Mouse (Mus musculus): ENCODE measurements around the gene Utrn.
A peak's percentile ranks its signal among the peaks of the same experiment; 100 is the strongest.
"Not testable (repeated sequence)": the region's sequence is repeated elsewhere in the genome, so short reads cannot be mapped to it uniquely, and the experiment has no call there.

Utrn gene

DNA sequence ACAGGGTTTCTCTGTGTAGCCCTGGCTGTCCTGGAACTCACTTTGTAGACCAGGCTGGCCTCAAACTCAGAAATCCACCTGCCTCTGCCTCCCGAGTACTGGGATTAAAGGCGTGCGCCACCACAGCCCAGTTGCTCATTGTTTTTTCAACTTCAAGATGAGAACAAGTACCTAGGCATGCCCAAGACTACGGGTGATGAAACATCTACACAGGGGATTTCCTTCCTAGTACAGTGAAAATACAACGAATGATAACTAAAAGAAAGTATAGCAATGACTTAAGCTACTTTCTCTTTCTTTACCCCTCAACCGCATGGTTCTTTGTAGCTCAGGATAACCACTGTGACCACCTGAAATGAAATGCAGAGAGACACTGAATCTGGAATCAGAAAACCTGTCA lies 262.0 kb downstream of the Utrn start:
- DNase-seq (ENCODE audit: low spot score in 2 of 2) = not testable (repeated sequence)

DNA sequence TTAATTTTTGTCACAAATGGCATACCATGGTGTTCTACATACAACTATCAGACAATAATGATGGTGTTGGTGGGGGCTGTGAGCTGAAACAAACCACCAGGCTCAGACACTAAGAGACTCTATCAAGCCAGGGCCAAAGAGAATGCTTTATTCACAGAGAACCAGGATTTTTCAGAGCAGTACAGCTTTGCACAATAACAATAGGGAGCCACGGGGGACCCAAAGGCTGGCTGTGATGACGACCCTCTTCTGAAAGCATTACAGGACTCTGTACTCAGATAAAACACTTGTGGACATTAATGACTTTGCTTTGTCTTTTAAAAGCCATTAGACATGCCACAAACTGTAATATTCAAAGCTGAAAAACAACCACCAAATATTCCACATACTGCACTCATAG lies 273.8 kb downstream of the Utrn start:
- no peak for DNase-seq (ENCODE audit: low spot score in 2 of 2)

DNA sequence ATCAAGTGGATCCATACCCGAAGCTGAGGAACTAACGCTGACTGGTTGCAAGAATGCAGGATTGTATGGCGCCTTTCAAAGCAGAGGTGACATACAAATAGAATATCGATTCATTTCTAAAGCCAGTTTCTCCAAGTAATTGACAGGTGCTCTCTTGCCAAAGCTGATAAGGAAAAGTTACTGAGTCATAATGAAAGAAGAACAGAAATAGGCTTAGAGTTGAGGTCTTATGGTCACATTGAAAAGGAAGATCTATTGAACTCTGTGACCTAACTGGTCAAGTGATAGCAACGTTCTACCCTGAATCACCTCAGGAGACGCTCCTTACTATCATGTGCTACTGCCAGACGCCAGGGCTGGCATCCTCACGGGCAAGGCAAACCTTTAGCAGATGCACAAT lies 274.2 kb downstream of the Utrn start:
- no peak for DNase-seq (ENCODE audit: low spot score in 2 of 2)

DNA sequence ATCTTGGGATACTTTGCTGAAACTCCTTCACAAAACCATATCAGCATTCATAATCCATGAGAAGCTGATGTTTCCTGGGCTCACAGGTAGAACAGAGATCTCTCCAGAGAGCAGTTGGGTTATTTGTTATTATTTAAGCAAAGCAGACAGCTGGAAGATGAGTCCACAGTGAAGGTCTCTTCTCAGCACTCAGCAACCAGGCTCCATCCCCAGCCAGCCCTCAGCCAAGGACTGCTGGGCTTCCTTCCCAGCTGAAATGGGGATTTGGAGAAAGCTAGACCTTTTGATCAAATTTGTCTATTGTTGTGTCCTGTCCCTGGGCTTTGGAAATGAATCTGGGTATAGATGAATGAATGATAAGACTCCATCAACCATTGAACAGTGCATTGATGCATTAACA lies 276.1 kb downstream of the Utrn start:
- DNase-seq (ENCODE audit: low spot score in 2 of 2) = no peak

DNA sequence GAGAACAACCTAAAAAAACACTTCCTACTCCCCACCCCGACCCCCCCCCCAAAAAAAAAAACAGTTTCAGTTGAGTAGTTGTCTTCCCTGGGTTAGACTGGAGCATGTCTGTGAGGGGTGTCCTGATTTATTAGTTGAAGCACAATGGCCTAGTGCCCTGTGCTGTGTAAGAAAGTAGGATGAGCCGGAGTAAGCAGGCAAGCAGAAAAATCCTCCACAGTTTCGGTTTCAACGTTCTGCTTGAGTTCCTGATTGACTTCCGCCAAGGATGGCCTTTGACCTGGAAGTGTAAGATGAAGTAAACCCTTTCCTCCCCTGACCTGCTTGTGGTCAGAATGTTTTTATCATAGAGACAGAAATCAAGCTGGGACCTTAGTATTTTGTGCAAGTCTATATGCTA lies 277.2 kb downstream of the Utrn start:
- no peak for DNase-seq (ENCODE audit: low spot score in 2 of 2)

DNA sequence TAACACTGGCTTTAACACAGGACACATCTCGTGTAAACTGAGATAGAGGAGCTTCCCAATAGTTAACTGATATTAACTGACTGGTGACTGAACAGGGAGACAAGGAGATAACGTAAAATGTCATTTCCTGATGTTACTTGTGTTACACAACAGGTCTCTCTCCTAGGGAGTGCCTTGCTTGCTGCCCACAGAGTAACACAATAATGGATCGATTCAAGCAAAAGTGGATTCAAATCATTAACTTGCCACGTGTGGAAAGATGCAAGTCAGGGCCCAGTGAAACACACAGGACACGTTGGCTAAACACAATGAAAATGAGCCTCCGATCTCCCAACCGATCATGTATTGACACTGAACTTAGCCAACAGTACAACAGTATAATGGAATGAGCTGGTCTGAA lies 281.1 kb downstream of the Utrn start:
- DNase-seq (ENCODE audit: low spot score in 2 of 2) = no peak

DNA sequence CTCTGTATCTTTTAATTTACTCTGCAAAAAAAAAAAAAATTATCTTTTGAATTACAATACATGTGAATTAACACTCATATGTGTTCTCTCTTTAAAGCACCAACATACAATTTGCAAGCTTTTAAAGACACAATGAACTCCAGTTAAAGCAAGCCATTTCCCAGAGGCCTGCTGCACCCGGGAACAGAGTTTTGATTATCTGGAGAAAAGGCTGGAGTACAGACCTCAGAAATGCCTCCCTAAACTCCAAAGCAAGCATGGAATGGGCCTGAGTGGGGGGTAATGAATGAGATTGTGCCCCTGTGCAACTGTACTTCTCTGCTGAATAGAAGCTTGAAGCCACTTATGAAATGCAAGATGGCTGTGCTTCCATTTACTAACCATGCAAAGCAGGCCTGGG lies 281.8 kb downstream of the Utrn start:
- no peak for DNase-seq (ENCODE audit: low spot score in 2 of 2)

DNA sequence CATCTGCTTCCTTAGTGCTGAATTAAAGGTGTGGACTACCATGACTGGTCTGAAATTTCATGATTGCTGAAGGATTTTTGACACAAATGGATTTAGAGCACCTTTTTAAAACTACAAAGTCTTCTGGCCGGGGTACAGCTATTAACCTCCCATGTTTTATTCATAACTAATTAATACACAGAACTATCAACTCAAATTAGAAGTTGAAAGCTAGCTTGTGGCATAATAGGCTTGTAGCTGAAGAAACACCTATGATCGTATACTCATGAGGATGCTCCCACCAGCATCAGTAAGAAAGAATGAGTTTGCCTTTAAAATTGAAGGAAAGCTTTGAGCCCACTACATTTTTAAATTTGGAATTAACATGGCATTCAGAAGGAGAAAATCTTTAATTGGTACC lies 282.3 kb downstream of the Utrn start:
- no peak for DNase-seq (ENCODE audit: low spot score in 2 of 2)

DNA sequence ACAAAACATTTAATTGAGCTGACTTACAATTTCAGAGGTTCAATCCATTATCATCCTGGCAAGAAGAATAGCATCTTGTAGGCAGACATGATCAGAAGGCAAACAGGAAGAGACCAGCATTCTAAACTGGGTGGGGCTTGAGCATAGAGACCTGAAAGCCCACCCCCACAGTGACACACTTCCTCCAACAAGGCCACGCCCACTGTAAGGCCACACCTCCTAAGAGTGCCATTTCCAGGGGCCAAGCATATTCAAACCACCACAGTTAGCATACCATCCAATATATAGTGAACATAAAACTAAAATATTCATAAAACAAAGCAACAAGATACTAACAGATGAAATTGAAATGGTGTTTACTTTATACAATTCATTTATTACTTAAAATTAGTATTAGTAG lies 283.0 kb downstream of the Utrn start:
- DNase-seq (ENCODE audit: low spot score in 2 of 2) = no peak

DNA sequence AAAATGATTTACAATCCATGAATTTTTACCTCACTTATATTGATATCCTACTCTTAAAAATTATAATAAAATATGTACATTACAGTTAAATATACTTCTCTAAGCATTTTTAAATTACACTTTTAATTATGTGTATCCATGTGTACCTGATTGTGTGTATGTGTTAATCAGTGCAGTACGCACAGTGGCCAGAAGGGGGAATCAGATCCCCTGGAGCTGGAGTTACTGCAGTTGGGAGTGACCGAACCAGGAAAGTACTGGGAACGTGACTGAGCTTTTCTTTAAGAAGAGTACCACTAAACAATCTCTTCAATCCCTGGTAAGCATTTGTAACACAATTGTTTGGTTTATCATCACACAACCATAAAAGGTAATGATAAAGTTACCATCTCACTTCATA lies 285.7 kb downstream of the Utrn start:
- no peak for DNase-seq (ENCODE audit: low spot score in 2 of 2)

DNA sequence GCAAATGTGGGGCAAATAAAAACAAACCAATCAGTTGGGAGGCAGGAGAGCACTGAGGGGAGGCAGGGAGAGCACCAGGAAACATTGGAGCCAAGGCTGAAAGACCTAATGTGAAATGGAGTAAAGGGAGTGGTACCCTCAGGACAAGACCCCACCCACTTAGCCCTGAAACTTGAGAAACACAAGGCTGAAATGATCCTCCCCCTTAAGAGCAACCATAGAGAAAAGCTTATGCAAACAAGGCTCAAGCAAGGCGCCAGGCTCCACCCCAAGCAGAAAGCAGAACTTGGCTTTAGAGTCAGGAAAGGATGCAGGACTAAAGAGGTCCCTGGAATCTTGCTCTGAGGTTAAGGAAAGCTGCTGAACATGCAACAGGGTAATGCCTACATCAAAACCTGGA lies 290.1 kb downstream of the Utrn start:
- no peak for DNase-seq (ENCODE audit: low spot score in 2 of 2)

DNA sequence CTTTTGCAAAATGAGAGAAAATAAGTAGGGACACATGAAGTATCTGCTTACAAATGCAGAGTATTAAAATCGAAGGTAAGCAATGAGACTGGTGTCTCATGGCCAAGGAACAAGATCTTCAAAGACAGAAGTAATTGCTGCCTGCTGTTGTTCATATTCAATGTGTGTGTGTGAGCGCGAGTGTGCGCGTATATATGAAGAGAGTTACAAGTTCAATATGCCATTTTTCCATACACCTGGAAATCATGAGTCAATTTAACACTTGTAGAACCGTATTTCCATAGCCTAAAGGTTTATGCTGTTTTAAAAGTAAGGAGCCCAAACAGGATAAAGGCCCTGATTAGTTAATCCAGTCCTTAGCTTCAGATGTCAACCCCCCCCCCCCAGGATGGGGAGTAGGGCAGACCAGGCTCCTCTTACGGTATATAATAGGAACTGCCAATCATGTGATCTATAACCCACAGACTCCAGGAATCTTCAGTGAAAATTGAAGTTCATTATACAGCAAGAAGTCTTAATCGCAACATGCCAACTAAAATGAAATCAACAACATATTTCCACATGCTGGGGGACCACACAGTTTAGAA lies 293.2 kb downstream of the Utrn start:
- DNase-seq (ENCODE audit: low spot score in 2 of 2) = no peak

DNA sequence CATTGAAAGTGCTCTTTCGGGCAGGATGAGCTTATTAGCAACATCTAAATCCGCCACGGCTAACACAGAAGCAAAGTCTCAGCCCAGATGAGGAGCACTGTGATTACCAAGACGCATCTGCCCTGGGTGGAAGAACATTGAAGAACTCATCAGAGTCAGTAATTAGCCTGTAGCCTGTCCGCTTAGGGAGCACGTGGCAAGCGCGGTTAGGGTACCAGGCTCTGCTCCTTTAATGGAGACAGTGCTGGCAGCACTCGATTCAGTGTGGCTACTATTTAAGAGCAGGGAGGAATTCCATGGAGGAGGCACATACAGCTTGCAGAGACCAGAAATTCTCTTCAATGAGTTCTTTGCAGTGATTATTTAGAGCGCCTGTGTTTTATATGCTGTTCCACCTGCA lies 294.4 kb downstream of the Utrn start:
- peak in 1 of 2 experiments; percentile 8 for DNase-seq (ENCODE audit: low spot score in 2 of 2)

DNA sequence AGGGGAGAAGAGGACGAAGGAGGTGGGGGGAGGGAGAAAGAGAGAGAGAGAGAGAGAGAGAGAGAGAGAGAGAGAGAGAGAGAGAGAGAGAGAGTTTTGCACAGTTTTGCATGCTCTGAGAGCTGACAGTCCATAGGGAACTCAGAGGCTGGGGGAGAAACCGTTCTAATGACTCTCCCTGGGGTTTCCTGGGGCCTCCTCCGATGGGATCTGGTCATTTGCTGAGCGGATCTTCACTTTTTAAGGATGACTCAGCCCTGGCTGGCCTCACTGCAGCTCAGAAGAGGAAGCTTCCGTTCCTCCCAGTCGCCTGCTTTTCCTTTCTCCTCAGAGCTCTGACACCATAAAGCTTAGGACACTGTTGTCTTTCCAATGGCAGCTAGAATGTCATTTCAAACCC lies 295.6 kb downstream of the Utrn start:
- DNase-seq (ENCODE audit: low spot score in 2 of 2) = no peak

DNA sequence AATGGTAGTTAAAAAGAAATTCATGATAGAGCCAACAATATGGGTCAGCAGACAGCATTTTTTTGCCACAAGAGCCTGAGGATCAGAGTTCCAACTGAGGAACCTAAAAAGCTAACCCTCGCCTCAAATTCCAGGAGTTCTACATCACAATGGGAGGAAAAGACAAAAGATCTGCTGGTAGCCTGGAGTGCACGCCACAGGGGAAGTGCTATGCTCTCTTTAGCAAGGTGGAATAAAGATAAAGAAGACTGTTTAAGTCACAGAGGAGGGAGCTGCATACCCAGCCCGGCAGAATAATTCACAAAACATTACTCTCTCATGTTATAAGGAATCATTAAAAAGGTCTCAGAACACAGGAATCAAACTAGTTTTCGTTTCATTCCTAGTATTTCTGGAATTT lies 296.4 kb downstream of the Utrn start:
- DNase-seq (ENCODE audit: low spot score in 2 of 2) = no peak

DNA sequence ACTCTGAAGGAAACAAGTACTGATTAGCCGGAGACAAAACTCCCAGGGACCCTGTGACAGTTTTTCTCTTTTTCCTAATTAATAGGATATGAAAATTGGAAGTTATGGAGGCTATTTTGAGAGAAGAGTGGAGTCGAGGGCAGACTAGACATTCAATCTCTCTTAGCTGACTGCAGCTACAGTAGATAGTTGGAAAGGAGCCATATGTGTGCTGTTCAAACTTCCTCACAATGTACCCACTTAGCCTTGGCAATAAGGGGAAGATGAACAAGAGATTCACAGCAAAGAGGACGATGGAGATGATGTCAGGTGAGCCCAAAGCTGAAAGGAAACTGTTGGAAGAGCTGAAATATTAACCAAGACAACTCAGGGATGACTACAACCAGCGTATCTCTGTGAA lies 304.7 kb downstream of the Utrn start:
- DNase-seq (ENCODE audit: low spot score in 2 of 2) = no peak

DNA sequence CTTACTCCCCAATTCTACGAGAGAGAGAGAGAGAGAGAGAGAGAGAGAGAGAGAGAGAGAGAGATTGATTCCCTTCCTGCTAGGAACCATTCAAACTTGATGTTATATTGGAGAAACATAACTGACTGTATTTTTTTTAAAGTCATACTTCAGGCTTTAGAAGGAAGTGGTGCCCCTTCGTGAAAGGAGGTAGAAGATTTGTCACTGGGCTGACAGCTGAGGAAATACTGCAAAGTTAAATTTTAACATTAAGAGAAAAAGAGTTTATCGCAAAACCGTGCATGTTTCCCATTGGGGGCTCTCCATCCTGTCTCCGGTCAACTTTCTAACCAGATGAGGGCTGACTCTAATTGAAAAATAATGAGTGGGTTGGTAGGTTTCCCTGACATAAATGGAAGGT lies 310.4 kb downstream of the Utrn start:
- DNase-seq (ENCODE audit: low spot score in 2 of 2) = no peak

DNA sequence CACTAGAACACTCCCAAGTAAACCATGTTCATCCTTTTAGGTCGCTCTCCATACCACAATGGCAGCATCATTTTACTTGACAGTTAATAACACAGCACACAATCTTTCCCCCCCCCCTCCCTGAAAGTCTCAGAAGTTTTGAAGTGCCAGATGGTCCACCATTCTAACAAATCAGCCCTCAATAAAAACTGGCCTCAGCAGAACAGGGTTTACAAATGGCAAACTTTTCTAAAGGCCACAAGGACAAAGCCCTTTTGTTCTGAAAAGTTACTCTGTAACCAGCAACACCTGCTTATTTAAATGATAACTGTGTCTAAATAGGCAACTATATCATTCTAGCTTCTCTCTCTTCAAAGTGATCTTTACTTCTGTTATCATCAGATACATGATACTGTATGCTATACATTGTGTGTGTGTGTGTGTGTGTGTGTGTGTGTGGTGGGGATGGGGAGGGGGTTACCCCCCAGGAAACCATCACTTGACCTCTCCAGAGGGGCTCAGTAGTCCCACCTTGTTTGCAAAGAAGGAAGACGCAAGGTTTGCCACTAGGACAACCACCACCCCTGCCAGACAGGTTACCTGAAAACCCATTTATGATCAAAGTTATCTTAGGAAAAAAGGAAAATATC lies 315.0 kb downstream of the Utrn start:
- no peak for DNase-seq (ENCODE audit: low spot score in 2 of 2)

DNA sequence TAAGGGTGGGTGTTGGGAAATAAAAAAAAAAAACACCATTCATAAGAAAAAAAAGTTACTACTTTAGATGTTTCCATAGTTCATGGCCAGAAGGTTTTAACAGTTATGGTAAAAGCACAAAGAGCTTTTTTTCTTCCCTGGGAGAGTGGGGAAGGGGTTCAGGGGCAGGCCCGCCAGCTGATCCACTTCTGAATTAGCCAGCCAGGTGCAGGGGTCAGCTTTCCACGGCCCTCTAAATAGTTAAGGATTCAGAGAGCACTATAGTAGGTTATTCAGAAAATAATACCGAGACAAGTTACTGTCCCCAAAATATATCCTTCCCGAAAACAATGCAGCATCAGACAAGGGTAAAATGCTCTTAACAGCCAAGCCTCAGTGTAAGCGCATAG lies 316.3 kb downstream of the Utrn start:
- DNase-seq (ENCODE audit: low spot score in 2 of 2) = no peak

DNA sequence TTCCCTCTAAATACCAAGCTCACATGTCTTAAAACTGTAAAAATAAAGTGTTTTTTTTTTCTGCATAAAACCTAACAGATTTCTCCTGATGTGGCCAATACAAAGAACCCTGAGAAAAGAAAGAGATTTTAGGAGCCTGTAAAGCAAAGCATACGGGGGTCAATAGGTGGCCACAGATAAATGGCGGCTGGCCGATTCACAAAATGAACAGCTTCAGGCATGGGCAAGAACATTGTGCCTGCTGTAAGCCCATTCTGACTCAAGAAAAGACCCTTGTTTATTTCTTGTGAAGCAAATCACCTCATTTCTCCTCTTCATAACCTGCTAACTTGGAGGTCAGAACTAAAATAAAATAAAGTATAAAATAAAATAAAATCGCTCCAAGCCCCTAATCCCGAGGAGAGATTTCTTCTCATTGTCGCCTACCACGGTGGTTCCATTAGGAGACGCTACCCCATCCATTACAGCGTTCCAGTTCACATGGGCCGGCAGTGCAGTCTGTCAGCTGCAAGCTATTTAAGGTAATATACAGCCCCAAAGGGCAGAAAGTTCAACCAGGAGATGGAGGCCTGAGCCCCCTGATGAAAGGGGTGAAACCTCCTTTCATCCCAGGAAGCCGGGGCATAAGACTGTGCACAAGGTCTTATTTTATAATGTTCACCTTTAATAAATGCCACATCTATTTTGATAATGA lies 316.8 kb downstream of the Utrn start:
- no peak for DNase-seq (ENCODE audit: low spot score in 2 of 2)

DNA sequence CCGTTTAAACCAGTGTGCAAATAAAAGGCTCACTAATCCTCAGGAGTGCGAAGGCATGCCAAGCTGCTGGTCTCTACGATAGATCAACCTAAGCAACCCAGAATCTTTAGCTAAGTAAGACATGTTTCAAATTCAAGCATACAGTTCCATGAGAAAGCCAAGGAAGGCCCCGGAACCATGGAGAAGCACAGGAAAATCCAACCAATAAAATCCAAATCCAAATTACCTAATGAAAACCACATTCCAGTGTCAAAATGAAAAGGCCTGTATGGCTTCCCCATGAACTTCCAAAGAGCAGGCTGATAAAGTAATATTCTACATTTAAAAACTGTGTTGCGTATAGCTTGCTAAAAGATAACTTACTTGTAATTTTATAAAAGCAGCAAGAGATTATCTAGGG lies 317.4 kb downstream of the Utrn start:
- no peak for DNase-seq (ENCODE audit: low spot score in 2 of 2)

DNA sequence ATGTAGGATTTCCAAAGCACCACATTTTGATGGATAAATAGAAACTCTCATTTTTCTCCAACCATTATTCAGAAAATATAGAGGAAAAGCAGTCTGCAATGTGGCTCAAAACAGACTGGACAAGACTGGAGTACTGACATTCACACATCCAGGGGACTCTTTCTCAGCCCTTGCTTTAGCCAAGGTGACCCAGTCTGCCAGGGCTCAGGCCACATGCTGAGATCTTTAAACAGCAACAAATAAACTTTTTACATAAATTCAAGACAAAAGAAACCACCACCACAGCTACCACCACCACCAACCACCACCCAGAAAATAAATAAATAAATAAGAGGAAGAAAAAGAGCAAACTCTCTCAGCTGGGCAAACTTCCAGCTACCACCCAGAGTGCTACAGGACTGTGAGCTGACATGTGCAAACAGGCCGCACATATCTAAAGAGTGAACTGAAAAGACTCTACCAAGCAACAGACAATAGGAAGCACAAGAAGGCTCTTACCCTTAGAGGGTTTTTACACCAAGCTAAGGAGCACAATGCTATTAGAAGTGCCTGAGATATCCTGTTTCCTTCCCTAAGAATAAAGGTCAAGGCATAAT lies 319.1 kb downstream of the Utrn start:
- DNase-seq (ENCODE audit: low spot score in 2 of 2) = no peak

DNA sequence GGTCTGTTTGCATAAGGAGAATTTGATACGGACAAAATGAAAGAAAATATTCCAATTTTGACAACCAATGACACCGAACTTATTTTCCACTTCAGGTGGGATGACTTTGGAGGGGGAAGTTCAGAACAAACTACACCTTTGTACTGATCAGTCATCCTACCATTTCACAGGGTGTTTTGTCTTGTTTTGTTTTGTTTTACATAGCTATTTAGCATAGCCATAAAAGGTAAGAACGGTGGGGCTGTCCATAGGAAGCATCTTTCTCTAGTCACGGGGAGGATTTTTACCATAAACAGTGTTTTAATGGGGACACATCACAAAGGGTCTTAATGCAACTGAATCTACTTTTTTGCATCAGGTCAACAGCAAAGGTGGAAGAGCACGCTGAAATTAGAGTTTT lies 319.9 kb downstream of the Utrn start:
- no peak for DNase-seq (ENCODE audit: low spot score in 2 of 2)

Data from left cerebral cortex, adult 9 months (tissue).